Mouse (Mus musculus) brain, embryonic 14.5 days (tissue): ENCODE measurements at regions not wholly inside any gene's neighbourhood (a gene's known extent, or its start where the extent isn't known, plus 50 kb on each side); places are given as distances from the start of the nearest gene placed in this dataset.

Experiments
- DNase-seq: peaks from one replicate; pipeline ENCODE4 v3.0.0-alpha.2; 2011; ENCODE audit warnings: low read depth
- CTCF ChIP-seq: fragments of 200-500 bp; IDR thresholded peaks from 2 replicates; pipeline ENCODE4 v1.5.1; 2012; ENCODE audit warnings: inconsistent platforms, mild to moderate bottlenecking, moderate library complexity, borderline replicate concordance; ENCODE audit not compliant: insufficient read depth, insufficient read length; ENCODE audit errors: extremely low read depth
- POLR2A ChIP-seq: fragments of 200-500 bp; IDR thresholded peaks from 2 replicates; pipeline ENCODE4 v1.6.1; 2012; ENCODE audit warnings: mild to moderate bottlenecking, inconsistent platforms, borderline replicate concordance; ENCODE audit not compliant: poor library complexity, insufficient read depth, insufficient read length, severe bottlenecking; ENCODE audit errors: extremely low read depth

DNA sequence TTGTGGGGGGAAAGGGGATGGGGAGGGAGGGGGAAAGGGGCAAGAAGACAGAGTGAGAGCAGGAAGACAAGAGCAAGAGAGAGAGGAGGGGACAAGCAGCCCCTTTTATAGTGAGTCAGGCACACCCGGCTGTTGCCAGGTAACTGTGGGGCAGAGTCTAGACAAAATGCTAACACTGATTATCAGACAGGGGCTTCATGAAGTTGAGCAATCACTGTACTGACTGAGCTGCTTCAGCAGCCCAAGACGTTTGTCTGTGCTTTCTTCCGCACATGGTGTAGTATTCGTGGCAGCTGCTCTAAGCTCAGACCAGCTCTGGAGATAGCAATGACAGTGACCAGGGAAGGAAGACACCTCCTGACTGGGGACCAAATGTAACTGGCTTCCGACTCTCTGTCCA lies 385.2 kb downstream of the Matn1 start:
- TF ChIP-seq CTCF: no peak
- no peak for TF ChIP-seq POLR2A
- no peak for DNase-seq

DNA sequence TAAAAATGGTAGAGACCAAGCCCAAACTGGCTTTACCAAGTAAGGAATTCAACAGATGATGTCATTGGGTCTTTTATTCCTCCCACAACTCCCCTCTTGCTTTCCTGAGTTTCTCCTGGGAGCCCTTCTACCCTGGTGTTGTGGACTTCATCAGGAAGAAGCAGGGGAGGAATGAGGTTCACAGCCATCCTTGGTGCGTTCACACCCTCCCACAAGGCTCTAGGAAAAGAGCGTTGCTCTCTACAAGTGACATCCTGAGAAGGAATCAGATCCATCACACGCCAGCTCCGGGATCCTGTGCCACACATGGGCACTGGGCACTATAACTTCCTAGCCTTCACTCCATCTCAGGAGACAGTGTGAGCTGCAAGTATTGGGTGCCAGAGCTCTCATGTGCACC lies 387.5 kb downstream of the Matn1 start:
- no peak for TF ChIP-seq CTCF
- TF ChIP-seq POLR2A: no peak
- DNase-seq: no peak

DNA sequence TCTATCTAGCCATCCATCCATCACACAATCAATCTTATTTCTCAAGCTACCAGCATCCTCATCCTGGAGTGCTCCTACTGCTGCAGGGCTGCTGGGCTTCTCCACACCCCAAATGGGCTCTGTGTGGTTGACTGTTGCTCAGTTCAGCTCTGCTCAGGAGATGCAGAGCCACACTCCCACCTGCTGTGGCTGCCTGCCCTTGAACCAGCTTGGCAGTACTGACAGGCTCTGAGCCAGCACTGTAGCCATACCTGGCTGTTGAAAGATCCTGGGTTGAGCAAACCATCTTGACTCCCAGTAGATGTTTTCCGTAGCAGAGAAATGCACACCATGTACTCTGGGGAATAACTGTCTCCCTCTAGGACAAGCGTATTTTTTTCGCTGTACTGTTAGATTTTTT lies 392.6 kb downstream of the Matn1 start:
- DNase-seq: no peak
- TF ChIP-seq CTCF: no peak

DNA sequence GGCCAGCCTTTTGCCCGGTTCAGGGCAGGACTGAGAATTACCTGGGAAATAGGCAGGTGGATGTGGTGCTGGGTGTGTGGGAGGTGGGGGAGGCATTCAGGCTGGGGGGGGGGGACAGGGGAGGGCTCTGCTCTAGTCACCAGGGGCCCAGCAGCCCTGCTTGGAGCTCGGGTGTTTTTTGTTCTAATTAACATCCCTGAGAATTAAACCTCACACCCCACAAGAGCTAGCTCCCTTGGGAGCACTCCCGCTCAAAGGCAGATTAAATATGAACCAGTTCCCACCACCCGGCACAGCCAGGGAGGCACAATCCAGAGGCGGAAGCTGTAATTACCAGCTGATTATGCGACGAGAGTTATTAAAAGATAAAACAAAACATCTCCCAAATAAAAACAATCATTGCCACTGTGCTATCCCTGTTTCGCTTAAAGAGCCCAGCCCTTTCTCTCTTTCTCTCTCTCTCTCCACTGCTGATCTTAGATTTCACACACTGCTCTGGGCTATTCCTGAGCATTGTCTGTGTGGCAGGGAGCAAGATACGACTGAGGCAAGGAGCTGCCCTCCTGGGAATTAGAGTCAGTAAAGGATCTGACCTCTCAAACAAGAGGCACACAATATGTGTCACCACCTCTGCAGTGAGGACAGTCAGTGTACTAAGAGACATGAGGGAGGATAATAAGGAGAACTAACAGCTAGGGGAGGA lies 397.0 kb downstream of the Matn1 start:
- peak; percentile 76 for DNase-seq
- TF ChIP-seq POLR2A: no peak
- TF ChIP-seq CTCF: no peak

DNA sequence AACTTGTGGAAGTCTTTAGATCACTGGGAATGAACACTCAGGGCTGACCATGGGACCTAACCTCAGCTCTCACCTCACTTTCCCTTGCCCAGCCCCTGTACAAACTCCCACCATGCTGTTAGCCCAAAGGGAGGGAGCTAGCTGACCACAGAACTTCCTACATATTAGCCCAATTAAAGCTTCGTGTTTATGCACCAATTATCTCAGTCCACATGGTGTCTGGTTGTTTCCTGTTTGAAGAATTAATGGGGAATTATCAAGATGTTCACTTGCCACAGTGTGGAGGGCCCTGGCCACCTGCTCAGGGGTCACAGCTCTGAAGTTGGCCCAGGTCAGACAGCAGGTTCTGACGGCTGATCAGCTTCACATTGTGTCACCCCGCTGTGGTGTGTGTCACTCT lies 402.5 kb downstream of the Matn1 start:
- peak; percentile 24 for DNase-seq
- TF ChIP-seq POLR2A (no peak), CTCF (no peak)

DNA sequence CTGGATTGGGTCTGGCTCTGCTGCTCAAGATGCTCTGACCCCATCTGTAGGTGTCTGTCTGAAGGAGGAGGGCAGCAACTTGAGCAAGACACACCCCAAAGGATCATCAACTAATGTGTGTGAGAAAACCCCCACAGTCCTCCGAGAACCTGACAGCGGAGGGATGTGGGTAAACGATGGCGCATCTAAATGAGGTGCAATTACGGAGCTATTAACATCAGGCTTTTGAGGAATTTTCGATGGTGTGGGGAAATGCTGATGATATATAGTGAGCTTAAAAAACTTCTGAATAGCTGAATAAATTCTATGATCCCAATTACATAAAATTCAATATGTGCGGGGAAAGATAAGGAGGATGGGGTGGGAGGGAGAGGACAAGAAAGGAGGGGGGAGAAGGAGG lies 406.1 kb downstream of the Matn1 start:
- DNase-seq: peak; percentile 51
- TF ChIP-seq POLR2A (no peak), CTCF (no peak)

DNA sequence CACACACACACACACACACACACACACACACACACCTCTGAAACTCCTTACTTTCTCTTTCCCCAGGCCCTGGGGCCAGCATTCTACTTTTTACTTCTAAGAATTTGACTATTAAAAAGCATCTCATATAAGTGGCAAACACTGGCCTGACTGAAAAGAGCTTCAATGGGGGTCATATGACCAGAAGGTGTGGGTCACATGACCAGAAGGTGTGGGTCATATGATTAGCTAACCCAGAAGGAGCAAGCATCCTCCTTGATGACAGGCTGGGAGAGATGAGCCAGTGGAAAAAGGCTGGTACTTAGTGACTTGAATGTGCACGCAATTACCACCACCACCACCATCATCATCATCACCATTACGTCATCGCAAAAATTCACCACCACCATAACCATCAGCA lies 410.7 kb downstream of the Matn1 start:
- DNase-seq: no peak
- TF ChIP-seq POLR2A (no peak), CTCF (no peak)

DNA sequence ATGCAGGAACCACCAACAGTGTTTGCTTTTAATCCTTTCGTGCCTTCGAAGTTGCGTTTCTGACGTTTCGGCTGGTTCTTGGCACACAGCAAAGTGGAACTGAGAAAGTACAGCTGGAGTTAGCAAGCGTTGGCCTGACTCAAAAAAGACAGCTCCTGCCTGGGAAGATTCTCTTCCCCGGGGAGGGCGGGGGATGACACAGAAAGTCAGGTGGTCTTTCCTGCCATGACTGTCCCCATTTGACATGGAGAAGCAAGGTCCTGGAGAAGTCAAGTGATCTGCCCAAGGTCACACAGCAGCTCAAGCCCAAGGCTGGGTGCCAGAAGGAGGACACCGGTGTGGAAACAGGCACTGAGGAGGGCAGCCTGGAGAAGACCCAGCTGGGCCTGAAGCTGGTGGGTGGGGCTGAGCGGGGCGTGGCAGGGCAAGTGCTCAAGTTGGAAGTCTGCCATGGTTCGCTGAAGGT lies 411.4 kb downstream of the Matn1 start:
- TF ChIP-seq POLR2A: no peak
- no peak for TF ChIP-seq CTCF
- DNase-seq: no peak

DNA sequence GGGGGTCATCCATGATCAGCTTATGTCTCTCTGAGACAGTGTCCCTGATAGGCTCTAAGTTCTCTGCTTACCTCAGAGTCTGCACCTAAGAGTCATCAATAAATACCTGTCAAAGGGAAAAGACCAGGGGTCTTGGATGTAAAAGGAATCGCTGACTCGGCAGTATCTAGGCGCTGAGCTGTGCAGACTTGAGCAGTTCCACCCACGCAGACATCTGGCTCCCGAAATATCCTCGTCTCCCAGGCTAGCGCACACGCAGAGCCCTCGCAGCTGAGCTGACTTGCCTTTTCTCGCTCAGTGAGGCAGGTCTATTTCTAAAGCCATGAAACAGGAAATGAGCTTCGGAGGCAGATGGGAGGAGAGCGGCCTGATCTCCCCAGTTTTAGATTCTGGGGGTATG lies 412.1 kb downstream of the Matn1 start:
- no peak for TF ChIP-seq CTCF
- no peak for TF ChIP-seq POLR2A
- DNase-seq: peak; percentile 62

DNA sequence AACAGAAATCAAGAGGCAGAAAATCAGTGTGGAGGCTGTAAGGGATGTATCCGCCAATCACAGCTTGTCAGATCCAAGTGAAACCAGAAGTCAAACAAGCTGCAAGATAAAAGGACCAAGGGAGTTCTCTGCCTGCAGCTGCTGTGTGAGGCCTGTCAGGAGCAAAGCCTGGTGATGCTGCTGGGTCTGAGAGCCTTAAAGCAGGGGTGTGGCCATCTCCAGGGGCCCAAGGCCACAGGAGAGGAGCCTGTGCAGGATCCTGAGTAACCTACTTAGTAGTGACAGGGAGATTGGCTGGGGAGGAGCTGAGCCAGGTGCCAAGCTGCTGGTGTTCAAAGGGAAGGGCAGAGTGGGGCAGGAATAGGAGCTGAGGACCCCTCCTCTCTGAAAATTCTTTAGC lies 418.8 kb downstream of the Matn1 start:
- DNase-seq: no peak
- no peak for TF ChIP-seq POLR2A
- TF ChIP-seq CTCF: no peak

DNA sequence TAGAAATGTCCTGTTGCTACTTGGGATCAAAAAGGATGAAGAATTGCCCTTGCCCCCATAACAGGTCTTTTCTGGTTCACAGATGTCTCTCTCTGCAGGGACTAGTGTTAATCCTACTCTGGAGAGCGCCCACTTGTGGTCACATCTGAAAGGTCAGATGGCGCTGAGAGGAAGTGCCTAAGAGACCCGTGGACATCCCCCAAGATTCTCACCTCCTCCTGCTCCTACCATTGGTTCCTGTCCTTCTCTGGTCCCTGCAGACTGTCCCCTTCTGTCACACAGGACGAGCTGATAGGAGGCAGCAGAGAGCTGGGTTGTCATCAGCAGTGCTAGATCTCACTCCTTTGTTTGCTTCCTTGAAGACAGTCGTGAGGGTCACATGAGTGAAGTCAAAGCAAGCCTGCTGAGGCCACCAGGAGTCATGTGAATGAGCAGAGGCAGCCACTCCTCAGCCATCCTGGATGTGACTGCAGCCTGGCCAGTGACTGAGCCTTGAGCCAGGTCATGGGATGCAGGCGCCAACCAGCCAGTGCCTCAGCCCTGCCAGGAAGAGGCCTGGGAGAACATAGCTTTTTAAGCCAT lies 420.6 kb downstream of the Matn1 start:
- DNase-seq: peak; percentile 42
- TF ChIP-seq CTCF: peak; percentile 59; the same call in 1 of the 2 replicates
- no peak for TF ChIP-seq POLR2A

DNA sequence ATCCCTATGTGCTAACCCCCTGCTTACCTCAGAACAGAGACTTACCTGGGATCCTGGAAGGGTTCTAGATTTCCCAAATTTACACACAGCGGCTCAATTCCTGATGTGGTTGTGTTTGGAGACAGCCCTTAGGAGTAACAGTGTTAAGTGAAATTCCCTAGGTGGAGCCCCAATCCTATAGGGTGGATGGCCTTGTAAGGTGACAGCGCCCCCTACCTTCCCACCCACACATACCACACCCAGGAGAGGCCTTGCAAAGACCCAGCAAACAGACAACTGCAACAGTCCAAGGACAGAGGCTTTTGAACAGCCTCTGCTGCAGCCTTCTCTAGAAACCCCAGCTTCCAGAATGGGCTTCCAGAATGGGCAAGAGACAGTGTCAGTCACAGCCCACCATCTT lies 421.8 kb downstream of the Matn1 start:
- no peak for DNase-seq
- peak; percentile 7; the same call in 1 of the 2 replicates for TF ChIP-seq CTCF
- TF ChIP-seq POLR2A: no peak
